Mouse (Mus musculus): ENCODE data around the gene F9. TPM values are rescaled to one million over a fixed set of nuclear protein-coding genes. Genes with fewer than 3 reads are reported as not detected.

F9 gene
- polyA plus RNA-seq, 1 experiment from 2014 or later = not detected

Other genes starting within 250 kb of the F9 start
- gene Mcf2, start 179.6 kb downstream of the F9 start, polyA plus RNA-seq (2015; fragmentation: Nextera tagmentation; extraction: Ambion mirVana) = 2.3 and 2.4 TPM in 2 replicates

Measured in hindbrain, embryonic 15.5 days (tissue).